Mouse (Mus musculus) embryo, embryonic 10.5 days (tissue): ENCODE data around the gene Ptcd1.
A peak's percentile ranks its signal among the peaks of the same experiment; 100 is the strongest.
"Not testable (repeated sequence)": the region's sequence is repeated elsewhere in the genome, so short reads cannot be mapped to it uniquely, and the experiment has no call there.

Experiments used
- DNase-seq: peaks from one replicate; pipeline ENCODE4 v3.0.0-alpha.2; 2015; ENCODE audit warnings: low spot score

The Ptcd1 gene

DNA sequence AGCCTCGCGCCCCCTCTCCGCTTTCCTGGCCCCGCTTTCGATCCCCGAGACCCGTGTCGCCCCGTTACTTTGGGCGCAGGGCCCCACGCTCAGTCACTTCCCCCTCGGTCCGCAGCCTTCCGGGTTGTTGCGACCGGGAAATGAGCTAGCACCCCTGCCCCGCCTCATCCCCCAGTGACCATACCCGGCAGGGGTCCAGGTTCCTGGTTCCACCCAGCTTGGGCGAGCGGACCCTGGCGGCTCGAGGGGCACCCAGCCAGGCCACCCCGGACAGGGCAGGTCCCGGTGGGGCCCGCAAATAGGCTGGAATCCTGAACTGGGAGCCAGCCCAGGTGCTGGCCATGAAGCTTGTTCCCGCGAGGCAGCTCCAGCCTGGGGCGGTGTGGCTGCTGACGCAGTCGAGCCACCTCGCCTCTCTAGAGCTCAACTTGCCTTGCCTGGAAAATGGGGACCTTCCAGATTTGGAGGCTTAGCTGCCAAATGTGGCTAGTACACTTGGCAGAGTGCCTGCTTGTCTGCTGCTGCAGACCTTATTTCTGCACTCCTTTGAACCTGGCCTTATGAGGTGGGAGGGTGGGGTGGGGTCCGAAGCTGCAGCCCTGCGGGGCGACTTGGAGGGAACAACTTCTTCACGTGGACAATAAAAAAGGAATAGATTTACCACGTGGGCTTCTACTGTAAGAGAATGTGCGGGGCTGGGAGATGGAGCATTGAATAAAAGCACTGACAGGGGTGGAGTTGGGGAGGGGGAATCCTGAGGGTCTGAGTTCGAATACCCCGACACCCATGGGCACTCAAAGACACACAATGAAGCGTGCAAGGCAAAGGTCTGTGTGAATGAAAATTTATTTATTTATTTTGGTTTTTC is 52.1 kb downstream of the Ptcd1 start:
- DNase-seq: peak; percentile 34

- peak; percentile 75 for DNase-seq
These were observed 52.8 kb downstream of the Ptcd1 start, which contains the start of gene Arpc1b for GRCm38 (mm10) chr5:145114071-145114605. Gene Arpc1b (plus strand): TSS chr5:145114215.

DNA sequence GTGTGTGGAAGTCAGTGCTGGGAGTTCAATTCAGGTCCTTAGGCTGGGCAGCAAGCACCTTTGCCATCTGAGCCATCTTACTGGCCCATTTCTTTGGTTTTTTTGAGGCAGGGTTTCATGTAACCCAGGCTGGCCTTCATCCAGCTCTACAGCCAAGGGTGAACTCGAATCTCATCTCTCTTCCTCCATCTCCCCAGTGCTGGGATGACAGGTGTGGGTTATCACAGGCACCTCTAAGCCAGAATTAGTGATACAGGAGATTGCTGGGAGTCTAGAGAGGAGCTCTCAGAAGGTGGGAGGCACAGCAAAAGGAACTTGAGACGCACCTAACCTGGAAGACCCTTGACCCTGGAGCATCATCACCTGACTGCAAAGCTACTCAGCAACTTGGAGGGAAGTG is 53.5 kb downstream of the Ptcd1 start:
- no peak for DNase-seq

GRCm38 (mm10) chr5:145112566-145112965 is 54.3 kb downstream of the Ptcd1 start:
- no peak for DNase-seq

DNA sequence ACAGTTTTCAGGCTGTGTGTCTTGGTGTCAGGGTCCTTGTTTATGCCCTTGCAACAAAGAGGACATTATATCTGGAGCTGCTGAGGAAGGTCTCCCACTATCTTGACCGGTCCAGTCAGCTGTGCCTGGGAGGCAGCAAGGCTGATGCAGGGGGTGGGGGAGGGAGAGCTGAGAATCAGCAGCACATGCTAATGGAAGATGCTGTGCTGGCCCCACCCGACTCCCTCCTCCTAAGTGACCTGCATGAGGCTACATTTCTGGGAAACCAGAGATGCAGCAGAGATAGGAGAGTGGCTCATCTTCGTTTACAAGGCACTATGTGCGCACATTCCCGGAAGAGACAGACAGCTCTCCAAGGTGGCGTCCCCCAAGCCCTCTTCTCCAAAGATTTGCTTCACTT is 56.5 kb downstream of the Ptcd1 start:
- no peak for DNase-seq

DNA sequence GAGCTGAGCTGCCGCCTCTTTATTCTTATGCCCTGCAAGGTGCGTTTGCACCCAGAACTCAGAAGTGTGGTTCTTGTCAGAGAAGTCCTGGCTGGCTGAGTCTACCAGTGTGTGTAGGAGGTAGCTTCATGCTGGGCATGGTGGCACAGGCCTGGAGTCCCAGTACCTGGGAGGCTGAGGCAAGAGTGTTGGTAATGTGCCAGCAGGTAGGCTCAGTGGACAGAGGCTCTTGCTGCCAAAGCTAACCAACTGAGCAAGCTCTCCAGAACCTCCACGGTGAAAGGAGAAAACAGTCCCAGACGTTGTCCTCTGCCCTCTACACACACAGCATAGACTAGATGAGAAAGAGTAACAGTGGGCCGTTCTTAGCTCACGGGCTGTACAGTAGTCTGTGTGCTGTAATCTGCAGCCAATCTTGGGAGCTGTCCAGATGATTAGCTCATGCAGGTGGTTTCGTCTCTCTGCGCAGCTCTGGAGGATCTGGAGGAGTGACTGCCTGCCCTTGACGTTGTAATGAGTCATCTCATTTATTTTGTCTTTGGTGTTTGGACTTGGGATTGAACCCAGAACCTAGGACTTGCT is 61.1 kb downstream of the Ptcd1 start:
- DNase-seq: no peak

DNA sequence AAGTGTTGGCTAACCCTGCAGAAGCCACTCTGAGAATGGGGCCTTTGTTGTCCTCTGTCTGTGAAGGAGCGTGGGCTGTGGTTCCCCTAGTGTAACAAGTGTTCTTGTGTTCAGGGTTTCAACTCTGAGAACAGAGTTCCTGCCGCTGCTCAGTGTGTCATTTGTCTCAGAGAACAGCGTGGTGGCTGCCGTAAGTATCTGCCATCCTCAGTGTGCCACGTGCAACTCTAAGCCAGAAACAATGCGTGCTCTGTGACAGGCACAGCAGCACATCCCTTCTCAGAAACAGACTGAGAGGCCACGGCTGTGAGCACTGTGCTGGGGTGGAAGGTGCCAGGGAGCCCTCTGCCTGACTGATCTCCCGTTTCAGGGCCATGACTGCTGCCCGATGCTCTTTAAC is 62.6 kb downstream of the Ptcd1 start:
- no peak for DNase-seq

- no peak for DNase-seq
These were observed 64.2 kb downstream of the Ptcd1 start for GRCm38 (mm10) chr5:145102706-145103105.

DNA sequence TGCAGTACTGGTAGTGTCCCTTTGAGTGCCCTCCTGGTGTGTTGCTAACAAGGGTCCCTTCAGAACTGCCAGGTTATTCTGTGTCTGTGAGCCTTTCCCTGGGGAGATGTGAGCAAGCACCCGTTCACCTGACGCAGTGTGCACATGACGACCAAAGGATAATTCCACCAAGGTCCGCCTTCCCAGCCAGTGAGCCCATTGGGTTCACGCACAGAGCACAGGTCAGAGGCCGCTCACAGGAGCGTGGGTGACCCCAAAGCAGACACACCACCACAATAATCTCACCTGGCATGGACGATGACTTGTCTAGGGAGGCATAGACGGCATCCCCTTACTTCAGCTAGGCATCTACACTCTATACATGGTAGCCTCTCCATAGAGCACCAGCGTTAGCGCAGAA is 65.5 kb downstream of the Ptcd1 start:
- DNase-seq: not testable (repeated sequence)

DNA sequence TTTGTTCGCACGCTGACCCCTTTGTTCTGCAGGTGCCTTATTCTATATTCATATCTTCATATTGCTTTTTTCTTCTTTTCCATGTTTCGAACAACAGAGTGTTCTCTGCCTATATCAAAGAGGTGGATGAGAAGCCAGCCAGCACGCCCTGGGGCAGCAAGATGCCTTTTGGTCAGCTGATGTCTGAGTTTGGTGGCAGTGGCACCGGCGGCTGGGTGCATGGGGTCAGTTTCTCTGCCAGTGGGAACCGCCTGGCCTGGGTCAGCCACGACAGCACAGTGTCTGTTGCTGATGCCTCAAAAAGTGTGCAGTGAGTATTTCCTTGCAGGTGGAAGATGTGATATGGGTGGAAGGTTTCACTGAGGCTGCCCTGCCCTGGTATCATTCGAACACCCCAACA is 65.9 kb downstream of the Ptcd1 start:
- no peak for DNase-seq

- DNase-seq: no peak
These were observed 68.5 kb downstream of the Ptcd1 start for GRCm38 (mm10) chr5:145098340-145098821.
